Mouse (Mus musculus) right cerebral cortex, adult 18-20 months (tissue): ENCODE measurements around the gene Itgav.
"Not testable (repeated sequence)": the region's sequence is repeated elsewhere in the genome, so short reads cannot be mapped to it uniquely, and the experiment has no call there.

Experiments
- DNase-seq: peaks from one replicate; pipeline ENCODE4 v3.0.0; 2022; ENCODE audit warnings: mixed read lengths

The Itgav gene

GRCm38 (mm10) chr2:83713281-83713680, 10.9 kb upstream of the Itgav start:
- not testable (repeated sequence) for DNase-seq

DNA sequence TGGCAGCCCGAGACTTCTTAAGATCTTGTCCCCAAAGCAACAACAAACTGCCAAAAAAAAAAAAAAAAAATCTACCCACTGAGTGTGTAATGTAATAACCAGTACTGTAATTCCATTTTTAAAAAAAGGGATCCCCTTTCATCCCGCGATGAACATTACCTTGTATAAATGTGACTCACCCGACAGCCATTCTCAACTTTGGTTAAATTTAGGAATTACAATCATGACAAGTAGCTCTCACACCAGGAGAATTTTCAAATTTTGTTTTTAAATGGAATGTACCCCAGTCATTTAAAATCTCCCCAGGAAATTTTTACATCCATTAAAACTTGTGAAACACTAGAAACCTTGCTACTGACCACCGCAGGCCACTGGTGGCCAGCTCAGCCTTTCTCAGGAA, 10.3 kb upstream of the Itgav start:
- no peak for DNase-seq

DNA sequence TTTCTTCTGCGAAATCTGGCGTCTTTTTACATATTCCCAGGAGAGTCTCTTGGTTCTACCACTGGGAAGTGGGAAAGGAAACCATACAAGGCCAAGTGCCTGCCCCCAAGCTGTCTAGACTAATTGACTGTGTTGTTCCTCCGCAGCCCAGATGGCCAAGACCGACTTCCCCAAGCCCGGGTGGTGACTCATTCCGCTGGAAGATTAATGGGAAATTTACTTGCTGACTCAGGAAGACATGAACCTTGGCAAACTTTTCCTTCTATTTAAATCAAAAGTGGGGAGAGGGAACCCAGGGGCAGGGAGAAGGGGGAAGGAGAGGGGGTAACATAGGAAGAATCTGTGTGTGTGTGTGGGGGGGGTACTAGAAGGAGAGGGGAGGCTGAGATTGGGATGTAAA, 9.4 kb upstream of the Itgav start:
- peak; percentile 68 for DNase-seq

DNA sequence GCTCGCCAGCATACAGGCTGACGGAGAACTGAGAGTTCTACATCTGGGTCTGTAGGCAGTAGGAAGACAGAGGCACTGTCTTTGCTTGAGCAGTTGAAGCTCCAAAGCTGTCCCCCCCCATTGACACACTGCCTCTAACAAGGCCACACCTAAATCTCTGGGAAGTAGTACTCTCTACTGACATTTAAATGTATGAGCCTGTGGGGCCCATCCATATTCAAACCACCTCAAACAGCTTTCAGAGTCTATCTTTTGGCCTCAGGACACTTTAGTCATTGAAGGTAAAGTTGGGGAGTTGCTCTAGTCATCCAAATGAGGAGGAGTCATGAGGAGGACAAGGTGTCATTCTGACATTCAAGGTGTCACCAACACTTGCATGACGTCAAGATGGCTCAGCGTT, 5.9 kb upstream of the Itgav start:
- no peak for DNase-seq

DNA sequence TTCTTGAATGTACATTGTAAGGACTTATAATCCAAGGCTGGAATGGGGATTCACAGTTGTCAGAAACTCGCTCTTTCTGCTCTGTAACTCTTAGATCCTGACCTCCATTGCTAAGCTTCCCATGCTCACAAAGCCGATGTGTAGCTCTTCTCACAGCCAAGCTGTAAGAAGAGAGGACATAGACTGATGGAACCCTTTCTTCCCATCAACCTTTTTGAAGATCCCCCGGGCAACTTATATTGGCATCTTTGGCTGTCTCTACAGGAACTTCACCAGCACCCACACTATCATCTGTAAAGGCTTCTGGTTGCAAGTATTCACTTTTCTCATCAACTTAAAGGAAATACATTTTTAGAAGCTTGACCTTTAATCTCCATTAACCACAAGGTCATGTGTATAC, 2.6 kb upstream of the Itgav start:
- DNase-seq, result no peak

- DNase-seq, result no peak
Observed at GRCm38 (mm10) chr2:83722936-83723335, 1.3 kb upstream of the Itgav start.

- DNase-seq, result no peak
Observed at GRCm38 (mm10) chr2:83723346-83723745, 851 bp upstream of the Itgav start.

DNA sequence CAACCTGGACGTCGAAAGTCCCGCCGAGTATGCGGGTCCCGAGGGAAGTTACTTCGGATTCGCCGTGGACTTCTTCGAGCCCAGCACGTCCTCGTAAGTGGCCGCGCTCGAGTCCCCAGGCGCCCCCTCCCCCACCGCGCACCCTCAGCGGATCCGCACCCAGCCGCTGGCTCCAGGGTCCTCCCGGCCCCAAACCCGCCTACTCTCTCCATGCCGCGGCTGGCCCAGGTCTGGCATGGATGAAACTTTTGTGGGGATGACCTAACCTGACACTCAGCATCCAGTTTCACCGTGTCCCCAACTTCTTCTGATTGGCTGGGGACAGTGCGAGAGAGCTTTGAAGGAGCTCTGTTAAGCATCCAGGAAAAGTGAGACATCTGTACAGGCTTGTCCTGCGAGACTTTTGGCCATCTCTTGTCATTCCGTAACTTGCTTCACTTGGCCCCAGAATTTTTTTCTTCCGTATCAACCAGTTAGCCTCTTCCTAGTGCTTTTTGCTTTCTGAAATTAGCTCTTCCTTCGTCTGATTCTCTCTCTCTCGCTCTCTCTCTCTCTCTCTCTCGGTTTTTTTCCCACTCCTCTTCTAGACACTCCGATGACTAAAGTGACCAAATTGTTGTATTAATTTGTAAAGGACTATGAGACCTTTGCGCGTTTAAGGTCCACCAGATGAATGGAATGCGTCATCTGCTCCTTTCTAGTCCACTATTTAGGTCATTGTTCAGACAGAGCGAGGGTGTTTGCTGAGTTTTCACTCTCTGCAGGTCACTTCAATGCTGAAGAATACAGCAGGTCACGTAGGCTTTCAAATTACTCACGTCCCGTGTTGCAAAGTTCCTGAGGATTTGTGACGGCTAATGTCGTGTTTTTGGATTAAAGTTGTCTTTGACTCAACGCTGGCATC, 882 bp downstream of the Itgav start:
- DNase-seq, result peak; percentile 57

DNA sequence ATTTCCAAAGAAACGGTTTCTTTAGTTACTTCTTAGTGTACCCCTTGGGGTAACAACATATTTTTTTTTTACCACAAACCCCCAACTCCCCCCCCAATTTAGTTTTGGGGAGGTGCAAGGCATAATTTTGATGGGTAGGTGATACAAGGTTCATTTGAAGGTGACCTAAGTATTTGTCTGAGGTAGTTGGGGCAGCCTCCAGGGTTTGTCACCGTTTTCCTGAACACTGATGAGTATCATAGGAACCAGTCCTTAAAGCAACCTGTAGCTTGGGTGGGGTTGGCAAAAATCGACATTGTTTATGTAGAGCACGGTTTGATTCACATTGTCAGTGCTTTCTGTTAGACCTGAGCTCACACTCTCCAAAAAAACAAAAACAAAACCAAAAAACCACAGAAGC, 1.6 kb downstream of the Itgav start:
- no peak for DNase-seq

DNA sequence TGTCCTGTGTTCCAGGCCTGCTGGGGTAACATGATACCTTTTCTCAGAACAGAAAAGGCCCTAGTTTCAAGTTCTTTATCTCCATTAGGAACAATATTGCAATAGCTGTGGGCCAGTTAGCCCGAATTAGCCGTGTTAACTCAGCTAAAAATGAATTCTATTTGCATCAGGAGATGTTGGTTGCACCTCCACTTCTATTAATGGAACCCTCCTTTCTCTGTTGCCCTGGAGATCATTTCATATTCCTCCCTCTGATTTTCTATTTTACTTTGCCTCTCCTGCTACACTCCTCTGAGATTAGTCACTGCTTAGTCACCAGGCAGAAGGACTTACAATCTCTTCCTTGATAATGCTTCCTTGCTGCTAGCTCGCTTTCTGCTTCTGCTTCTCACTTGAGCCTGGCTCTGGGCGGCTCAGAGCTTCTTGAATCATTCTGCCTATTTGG, 4.1 kb downstream of the Itgav start:
- peak; percentile 86 for DNase-seq

GRCm38 (mm10) chr2:83729339-83729738, 5.1 kb downstream of the Itgav start:
- peak; percentile 64 for DNase-seq

DNA sequence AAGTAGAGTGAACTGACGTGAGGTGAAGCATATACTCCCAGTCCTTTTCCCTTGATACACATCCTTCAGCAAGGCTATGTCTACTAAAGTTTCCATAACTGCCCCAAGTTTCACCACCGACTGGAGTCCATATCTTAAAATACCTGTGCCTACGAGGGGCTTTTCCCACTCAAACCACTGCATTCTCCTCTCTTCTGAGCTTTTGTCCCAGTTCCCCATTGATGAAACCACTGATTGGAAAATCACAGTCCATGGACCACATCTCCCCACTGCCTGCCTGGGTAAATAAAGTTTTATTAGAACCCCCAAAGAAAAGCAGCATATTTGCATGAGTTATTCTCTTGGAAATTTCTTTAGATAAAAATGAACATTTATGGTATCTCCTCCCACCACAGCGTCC, 8.7 kb downstream of the Itgav start:
- no peak for DNase-seq

DNA sequence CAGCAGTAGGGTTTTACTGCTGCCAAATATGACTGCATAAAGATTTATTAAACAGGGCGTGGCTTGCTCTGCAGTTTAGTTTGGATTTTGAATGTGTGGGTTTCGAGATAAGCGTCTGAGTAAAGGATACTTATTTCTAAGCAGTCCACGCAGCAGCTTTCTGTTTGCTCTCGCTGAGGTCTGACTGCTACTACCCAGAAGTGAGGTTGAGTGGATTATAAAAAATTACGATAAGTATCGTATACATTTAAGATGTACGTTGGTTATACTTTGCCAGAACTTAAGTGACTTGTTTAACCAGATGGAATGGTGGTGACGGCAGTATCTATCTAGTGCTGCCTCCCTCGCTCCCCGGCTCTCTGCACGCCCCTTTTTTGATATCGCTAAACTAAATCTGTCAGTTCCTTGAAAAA, 9.8 kb downstream of the Itgav start:
- no peak for DNase-seq

GRCm38 (mm10) chr2:83735276-83735675, 11.1 kb downstream of the Itgav start:
- DNase-seq, result no peak

GRCm38 (mm10) chr2:83736836-83737235, 12.6 kb downstream of the Itgav start:
- no peak for DNase-seq

- DNase-seq, result no peak
Observed at GRCm38 (mm10) chr2:83738586-83739251, 14.5 kb downstream of the Itgav start.

- DNase-seq, result no peak
Observed at GRCm38 (mm10) chr2:83739461-83740124, 15.4 kb downstream of the Itgav start.

DNA sequence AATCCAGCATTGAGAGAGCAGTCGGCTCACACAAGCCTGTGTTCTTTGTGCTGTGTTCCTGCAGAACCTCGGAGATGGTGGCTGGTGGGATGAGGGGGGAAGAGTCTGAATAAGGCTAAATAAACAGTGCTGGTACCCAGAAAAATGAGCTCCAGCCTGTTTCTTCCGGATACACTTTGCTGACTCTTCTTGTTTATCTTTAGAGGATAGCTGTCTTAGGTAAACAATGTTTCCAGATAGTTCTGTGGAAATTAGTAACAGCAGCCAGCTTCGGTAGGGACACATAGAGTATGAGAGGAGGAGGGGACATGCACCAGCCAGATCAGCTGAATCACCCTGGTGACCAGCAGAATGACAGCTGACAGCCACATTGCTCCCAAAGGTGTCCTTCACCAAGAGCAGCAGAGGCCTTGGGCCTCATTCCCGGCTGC, 16.4 kb downstream of the Itgav start:
- no peak for DNase-seq

- DNase-seq, result peak; percentile 81
Observed at GRCm38 (mm10) chr2:83742210-83742609, 18.0 kb downstream of the Itgav start.

DNA sequence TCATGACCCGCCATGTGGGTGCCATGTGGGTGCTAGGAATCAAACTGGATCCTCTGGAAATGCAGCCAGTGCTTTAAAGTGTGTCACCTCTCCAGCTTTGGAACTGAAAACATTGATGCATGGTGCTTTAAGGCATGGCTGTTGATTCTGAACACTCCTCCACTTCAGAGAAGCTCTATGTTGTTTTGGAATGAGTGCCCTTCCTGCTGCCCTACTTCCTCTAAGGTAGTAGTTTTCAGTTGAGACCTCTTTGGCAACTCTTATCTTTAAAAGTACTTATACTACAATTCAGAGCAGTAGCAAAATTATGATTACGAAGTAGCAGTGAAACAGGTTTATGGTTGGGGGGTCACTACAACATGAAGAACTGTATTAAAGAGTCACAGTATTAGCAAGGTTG, 18.6 kb downstream of the Itgav start:
- DNase-seq, result no peak

DNA sequence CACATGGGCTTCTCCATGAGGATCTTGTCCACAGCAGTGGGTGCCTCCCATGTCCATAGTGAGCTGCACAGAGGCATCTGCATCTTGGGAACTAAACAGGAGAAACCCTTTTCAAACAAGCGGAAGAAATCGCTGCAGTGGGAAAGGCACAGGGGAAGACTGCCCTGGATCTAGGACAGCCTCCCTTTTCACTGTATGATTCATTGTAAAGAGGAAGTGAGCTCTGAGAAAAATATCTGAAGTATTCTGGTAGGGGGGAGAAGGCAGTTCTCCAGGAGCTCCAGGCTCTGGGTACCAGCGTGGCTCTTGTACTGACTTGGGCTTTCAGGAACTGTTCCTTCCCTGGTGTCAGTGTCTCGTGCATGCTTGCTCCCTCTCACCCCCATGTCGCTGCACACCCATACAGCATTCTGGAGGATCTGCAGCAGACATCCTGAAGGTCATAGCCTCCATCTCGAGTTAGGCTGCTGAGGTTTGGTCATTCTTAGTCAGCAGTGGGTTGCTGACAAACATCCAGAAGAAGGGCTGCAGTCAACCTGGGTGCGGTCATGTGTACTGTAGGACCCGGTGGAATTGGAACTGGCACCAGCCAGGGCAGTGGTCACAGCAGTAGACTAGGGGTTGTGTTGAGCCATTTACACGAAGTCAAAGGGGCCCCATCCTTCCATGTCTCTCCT, 20.2 kb downstream of the Itgav start:
- no peak for DNase-seq

- DNase-seq, result no peak
Observed at GRCm38 (mm10) chr2:83745257-83745656, 21.1 kb downstream of the Itgav start.

- no peak for DNase-seq
Observed at GRCm38 (mm10) chr2:83748581-83749118, 24.5 kb downstream of the Itgav start.
